Mouse (Mus musculus): ENCODE data around the gene Col15a1. TPM values are rescaled to one million over a fixed set of nuclear protein-coding genes. Genes with fewer than 3 reads are reported as not detected.

The Col15a1 gene
- polyA plus RNA-seq, 1 experiment = 1.6 TPM

- Histone ChIP-seq H3K9ac (ENCODE audit: low read depth, poor library complexity, severe bottlenecking) (no peak overlapping the region), H3K36me3 (ENCODE audit: control insufficient read depth, insufficient read depth, low read length, poor library complexity, severe bottlenecking) (no peaks in the 10 kb centered on the region), H3K4me1 (ENCODE audit: control insufficient read depth, insufficient read depth, low read length) (no peaks in the 10 kb centered on the region), H3K9me3 (replicated peaks; ENCODE audit: control insufficient read depth, insufficient read depth, low read length, poor library complexity, severe bottlenecking) (no peaks in the 10 kb centered on the region), H3K27me3 (ENCODE audit: control insufficient read depth, insufficient read depth, low read length, poor library complexity, severe bottlenecking) (no peaks in the 10 kb centered on the region), H3K4me3 (ENCODE audit: low read depth, low read length) (no peak overlapping the region), H3K27ac (ENCODE audit: insufficient read depth, low read length) (no peak overlapping the region)
- TF ChIP-seq CTCF (IDR thresholded peaks at IDR 0.05; ENCODE audit: low read depth, low read length) = no peak
- TF ChIP-seq POLR2A (IDR thresholded peaks at IDR 0.05; ENCODE audit: insufficient read depth, low read length) = no peak
- TF ChIP-seq EP300 (IDR thresholded peaks at IDR 0.05; ENCODE audit: insufficient read depth, low read depth, low read length) = no peak
Observed at GRCm38 (mm10) chr4:47239114-47239513, 31.2 kb downstream of the Col15a1 start.

- Histone ChIP-seq H3K27ac (ENCODE audit: insufficient read depth, low read length) (no peak overlapping the region), H3K9ac (ENCODE audit: low read depth, poor library complexity, severe bottlenecking) (no peak overlapping the region), H3K36me3 (ENCODE audit: control insufficient read depth, insufficient read depth, low read length, poor library complexity, severe bottlenecking) (no peaks in the 10 kb centered on the region), H3K27me3 (ENCODE audit: control insufficient read depth, insufficient read depth, low read length, poor library complexity, severe bottlenecking) (no peaks in the 10 kb centered on the region), H3K9me3 (replicated peaks; ENCODE audit: control insufficient read depth, insufficient read depth, low read length, poor library complexity, severe bottlenecking) (no peaks in the 10 kb centered on the region), H3K4me3 (ENCODE audit: low read depth, low read length) (no peak overlapping the region), H3K4me1 (ENCODE audit: control insufficient read depth, insufficient read depth, low read length) (no peaks in the 10 kb centered on the region)
- TF ChIP-seq EP300 (IDR thresholded peaks at IDR 0.05; ENCODE audit: insufficient read depth, low read depth, low read length) (no peak), POLR2A (IDR thresholded peaks at IDR 0.05; ENCODE audit: insufficient read depth, low read length) (no peak), CTCF (IDR thresholded peaks at IDR 0.05; ENCODE audit: low read depth, low read length) (no peak)
Observed at GRCm38 (mm10) chr4:47240901-47241300, 32.9 kb downstream of the Col15a1 start.

- TF ChIP-seq POLR2A (IDR thresholded peaks at IDR 0.05; ENCODE audit: insufficient read depth, low read length) = no peak
- TF ChIP-seq EP300 (IDR thresholded peaks at IDR 0.05; ENCODE audit: insufficient read depth, low read depth, low read length) = no peak
- TF ChIP-seq CTCF (IDR thresholded peaks at IDR 0.05; ENCODE audit: low read depth, low read length) = no peak
- Histone ChIP-seq H3K9ac (ENCODE audit: low read depth, poor library complexity, severe bottlenecking) (no peak overlapping the region), H3K27ac (ENCODE audit: insufficient read depth, low read length) (no peak overlapping the region), H3K36me3 (ENCODE audit: control insufficient read depth, insufficient read depth, low read length, poor library complexity, severe bottlenecking) (no peaks in the 10 kb centered on the region), H3K9me3 (replicated peaks; ENCODE audit: control insufficient read depth, insufficient read depth, low read length, poor library complexity, severe bottlenecking) (no peaks in the 10 kb centered on the region), H3K4me1 (ENCODE audit: control insufficient read depth, insufficient read depth, low read length) (no peaks in the 10 kb centered on the region), H3K4me3 (ENCODE audit: low read depth, low read length) (no peak overlapping the region), H3K27me3 (ENCODE audit: control insufficient read depth, insufficient read depth, low read length, poor library complexity, severe bottlenecking) (no peaks in the 10 kb centered on the region)
Observed at GRCm38 (mm10) chr4:47242127-47242526, 34.2 kb downstream of the Col15a1 start.

- Histone ChIP-seq H3K27ac (ENCODE audit: insufficient read depth, low read length) (no peak overlapping the region), H3K4me1 (ENCODE audit: control insufficient read depth, insufficient read depth, low read length) (no peaks in the 10 kb centered on the region), H3K4me3 (ENCODE audit: low read depth, low read length) (no peak overlapping the region), H3K36me3 (ENCODE audit: control insufficient read depth, insufficient read depth, low read length, poor library complexity, severe bottlenecking) (no peaks in the 10 kb centered on the region), H3K9me3 (replicated peaks; ENCODE audit: control insufficient read depth, insufficient read depth, low read length, poor library complexity, severe bottlenecking) (no peaks in the 10 kb centered on the region), H3K9ac (ENCODE audit: low read depth, poor library complexity, severe bottlenecking) (no peak overlapping the region), H3K27me3 (ENCODE audit: control insufficient read depth, insufficient read depth, low read length, poor library complexity, severe bottlenecking) (no peaks in the 10 kb centered on the region)
- TF ChIP-seq CTCF (IDR thresholded peaks at IDR 0.05; ENCODE audit: low read depth, low read length) (no peak), POLR2A (IDR thresholded peaks at IDR 0.05; ENCODE audit: insufficient read depth, low read length) (no peak), EP300 (IDR thresholded peaks at IDR 0.05; ENCODE audit: insufficient read depth, low read depth, low read length) (no peak)
Observed at GRCm38 (mm10) chr4:47244651-47245050, 36.7 kb downstream of the Col15a1 start.

- no peak for TF ChIP-seq CTCF (IDR thresholded peaks at IDR 0.05; ENCODE audit: low read depth, low read length)
- TF ChIP-seq POLR2A (IDR thresholded peaks at IDR 0.05; ENCODE audit: insufficient read depth, low read length) = no peak
- TF ChIP-seq EP300 (IDR thresholded peaks at IDR 0.05; ENCODE audit: insufficient read depth, low read depth, low read length) = no peak
- no peaks in the 10 kb centered on the region for H3K36me3 ChIP-seq (ENCODE audit: control insufficient read depth, insufficient read depth, low read length, poor library complexity, severe bottlenecking)
- no peak overlapping the region; the same call in 1 of the 2 replicates for H3K4me3 ChIP-seq (ENCODE audit: low read depth, low read length)
- no peaks in the 10 kb centered on the region for H3K27me3 ChIP-seq (ENCODE audit: control insufficient read depth, insufficient read depth, low read length, poor library complexity, severe bottlenecking)
- H3K9me3 ChIP-seq (replicated peaks; ENCODE audit: control insufficient read depth, insufficient read depth, low read length, poor library complexity, severe bottlenecking) = no peaks in the 10 kb centered on the region
- no peak overlapping the region for H3K9ac ChIP-seq (ENCODE audit: low read depth, poor library complexity, severe bottlenecking)
- no peak overlapping the region for H3K27ac ChIP-seq (ENCODE audit: insufficient read depth, low read length)
- no peaks in the 10 kb centered on the region for H3K4me1 ChIP-seq (ENCODE audit: control insufficient read depth, insufficient read depth, low read length)
Observed at GRCm38 (mm10) chr4:47245621-47246020, 37.7 kb downstream of the Col15a1 start.

- Histone ChIP-seq H3K27ac (ENCODE audit: insufficient read depth, low read length) (no peak overlapping the region), H3K9me3 (replicated peaks; ENCODE audit: control insufficient read depth, insufficient read depth, low read length, poor library complexity, severe bottlenecking) (no peaks in the 10 kb centered on the region), H3K4me1 (ENCODE audit: control insufficient read depth, insufficient read depth, low read length) (no peaks in the 10 kb centered on the region), H3K36me3 (ENCODE audit: control insufficient read depth, insufficient read depth, low read length, poor library complexity, severe bottlenecking) (no peaks in the 10 kb centered on the region), H3K27me3 (ENCODE audit: control insufficient read depth, insufficient read depth, low read length, poor library complexity, severe bottlenecking) (no peaks in the 10 kb centered on the region), H3K9ac (ENCODE audit: low read depth, poor library complexity, severe bottlenecking) (no peak overlapping the region), H3K4me3 (ENCODE audit: low read depth, low read length) (no peak overlapping the region)
- TF ChIP-seq CTCF (IDR thresholded peaks at IDR 0.05; ENCODE audit: low read depth, low read length) (peak; percentile 1), EP300 (IDR thresholded peaks at IDR 0.05; ENCODE audit: insufficient read depth, low read depth, low read length) (no peak)
Observed at GRCm38 (mm10) chr4:47246811-47247210, 38.9 kb downstream of the Col15a1 start.
